Mouse (Mus musculus) bone marrow macrophage, adult 2 months (primary cell): Measurements from ENCODE around the gene Cript. TPM values are rescaled to one million over a fixed set of nuclear protein-coding genes. Genes with fewer than 3 reads are reported as not detected.
A peak's percentile ranks its signal among the peaks of the same experiment; 100 is the strongest.

Experiments used
- H3K27ac ChIP-seq: 2 replicates; pipeline ENCODE4 v1.5.1; 2012; ENCODE audit warnings: low read depth, low read length; ENCODE audit not compliant: insufficient read depth
- H3K4me1 ChIP-seq: 2 replicates; pipeline ENCODE4 v1.6.1; 2012; ENCODE audit warnings: low read length; ENCODE audit not compliant: control insufficient read depth, insufficient read depth
- H3K4me3 ChIP-seq: 2 replicates; pipeline ENCODE4 v1.5.1; 2012; ENCODE audit warnings: mild to moderate bottlenecking, low read length, moderate library complexity; ENCODE audit not compliant: insufficient read depth
- CTCF ChIP-seq: IDR thresholded peaks from 2 replicates; pipeline ENCODE4 v1.5.1; 2012; ENCODE audit warnings: low read depth, mild to moderate bottlenecking, low read length, moderate library complexity
- POLR2A ChIP-seq: IDR thresholded peaks from 2 replicates; pipeline ENCODE4 v1.6.1; 2012; ENCODE audit warnings: mild to moderate bottlenecking, low read depth, low read length, borderline replicate concordance
- polyA plus RNA-seq: library from polyadenylated mRNA; stranded (reverse); fragments of >200 nt; gene quantifications from 2 replicates; pipeline ENCODE4 v1.2.4, GENCODE M21; 2012; ENCODE audit not compliant: missing spikeins, insufficient read depth, insufficient read length

Gene Cript
- polyA plus RNA-seq, 1 experiment: 60.7 TPM

DNA sequence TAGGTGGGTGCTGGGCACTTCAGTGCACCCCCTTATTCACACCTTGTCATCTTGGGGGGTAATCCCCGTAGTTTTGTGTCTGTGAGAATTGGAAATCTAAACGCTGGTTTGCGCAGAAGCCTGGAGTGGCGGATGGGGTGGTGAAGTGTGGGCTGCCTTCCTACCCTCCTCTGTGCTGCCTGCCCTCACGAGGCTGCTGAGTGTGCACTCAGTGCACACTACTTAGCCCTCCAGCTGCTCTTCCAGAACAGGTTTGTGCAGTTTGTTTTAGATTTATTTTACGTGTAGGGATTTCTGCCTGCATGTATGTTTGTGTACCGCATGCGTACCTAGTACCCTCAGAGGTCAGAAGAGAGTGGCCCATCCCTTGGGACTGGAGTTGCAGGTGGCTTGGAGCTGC lies 34.0 kb upstream of the Cript start:
- Histone ChIP-seq H3K4me3 (no peak overlapping the region), H3K4me1 (peaks cover 3% of the 10 kb centered on the region; the same call in 1 of the 2 replicates), H3K27ac (no peak overlapping the region)
- TF ChIP-seq CTCF (no peak), POLR2A (no peak)

DNA sequence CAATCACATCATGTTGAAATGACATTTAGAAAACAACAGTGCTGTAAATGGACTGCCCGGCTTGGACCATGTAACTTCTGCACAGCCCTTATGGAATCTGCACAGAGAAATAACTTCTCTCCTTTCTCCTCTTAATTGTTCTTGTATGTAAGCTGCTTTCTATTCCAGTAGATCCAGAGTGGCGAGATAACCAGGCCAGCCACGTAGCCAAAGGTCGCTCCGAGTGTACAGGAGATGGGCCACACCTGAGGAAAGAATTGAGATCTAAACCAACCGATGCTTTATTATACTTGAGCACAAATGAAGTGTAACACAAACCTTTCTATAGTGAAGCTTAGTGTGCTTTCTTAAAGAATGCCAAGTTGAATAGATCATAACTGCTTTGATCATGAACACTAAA lies 28.0 kb upstream of the Cript start:
- Histone ChIP-seq H3K4me1 (no peaks in the 10 kb centered on the region), H3K27ac (no peak overlapping the region), H3K4me3 (no peak overlapping the region)
- no peak for TF ChIP-seq POLR2A
- TF ChIP-seq CTCF: no peak

DNA sequence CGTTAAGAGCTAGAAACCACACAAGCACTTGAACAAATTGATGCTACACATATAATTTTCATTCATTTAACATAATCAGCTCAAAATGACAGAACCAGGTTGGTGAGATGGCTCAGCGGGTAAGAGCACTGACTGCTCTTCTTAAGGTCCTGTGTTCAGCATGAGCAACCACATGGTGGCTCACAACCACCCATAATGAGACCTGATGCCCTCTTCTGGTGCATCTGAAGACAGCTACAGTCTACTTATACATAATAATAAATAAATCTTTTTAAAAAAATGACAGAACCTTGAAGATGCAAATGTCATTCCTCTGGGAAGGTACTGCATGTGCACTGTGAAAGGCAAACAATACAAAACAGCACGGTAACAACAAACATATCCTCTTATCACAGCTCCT lies 16.4 kb upstream of the Cript start:
- Histone ChIP-seq H3K4me3 (no peak overlapping the region), H3K27ac (no peak overlapping the region), H3K4me1 (peaks cover 5% of the 10 kb centered on the region)
- TF ChIP-seq CTCF (no peak), POLR2A (no peak)

DNA sequence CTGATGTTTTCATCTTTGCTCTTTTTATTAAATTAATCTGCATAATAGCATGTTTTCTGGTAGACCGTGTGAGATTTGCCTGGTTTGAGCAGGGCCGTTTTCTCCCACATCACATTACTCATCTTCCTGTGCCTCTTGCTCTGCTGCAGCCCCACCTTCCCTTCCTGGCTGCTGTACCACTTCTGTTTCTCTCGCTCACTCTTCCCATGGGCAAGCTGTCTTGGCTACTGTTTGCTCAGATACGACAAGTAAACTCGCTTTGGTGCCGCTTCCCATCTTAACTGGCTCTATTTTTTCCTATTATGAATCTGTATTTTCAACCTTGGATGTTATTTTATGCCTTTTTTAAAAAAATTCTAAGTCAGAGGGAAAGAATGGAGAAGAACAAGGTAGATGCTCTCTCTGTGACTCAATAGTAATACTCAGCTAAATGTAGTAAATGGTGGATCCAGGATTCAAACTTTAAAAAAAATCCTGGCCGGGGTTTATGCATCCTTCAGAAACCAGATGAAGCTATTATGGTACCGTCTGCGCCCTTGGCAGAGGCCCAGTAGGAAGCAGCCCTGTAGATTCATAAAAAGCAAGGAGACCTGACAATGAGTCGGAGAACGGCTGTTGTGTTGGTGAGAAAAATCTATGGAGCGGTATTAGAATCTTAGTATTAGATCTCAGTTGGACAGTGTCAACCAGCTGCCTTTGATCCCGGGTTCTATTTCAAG lies 13.9 kb upstream of the Cript start:
- Histone ChIP-seq H3K27ac (no peak overlapping the region), H3K4me1 (peaks cover 5% of the 10 kb centered on the region), H3K4me3 (no peak overlapping the region)
- TF ChIP-seq POLR2A (no peak), CTCF (no peak)

DNA sequence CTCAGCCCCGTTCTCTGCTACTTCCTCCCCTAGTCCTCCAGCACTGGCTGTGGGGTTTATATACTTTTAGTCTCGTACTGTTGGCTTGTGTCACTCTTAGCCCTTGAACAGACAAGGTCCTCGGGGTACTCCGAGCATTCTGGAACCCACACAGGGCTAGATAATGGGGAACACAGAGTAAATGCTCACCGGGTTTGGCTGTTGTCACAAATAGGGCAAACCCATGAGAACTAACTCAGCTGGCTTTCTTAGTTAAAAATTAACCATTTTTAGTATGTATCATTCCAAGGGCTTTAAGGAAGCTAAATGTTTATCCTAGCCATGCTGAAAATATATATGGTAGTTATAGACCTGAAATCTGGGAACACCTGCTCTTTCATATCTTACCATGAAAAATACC lies 5.7 kb upstream of the Cript start:
- Histone ChIP-seq H3K4me1 (peaks cover 5% of the 10 kb centered on the region), H3K4me3 (no peak overlapping the region), H3K27ac (no peak overlapping the region)
- no peak for TF ChIP-seq POLR2A
- TF ChIP-seq CTCF: no peak

DNA sequence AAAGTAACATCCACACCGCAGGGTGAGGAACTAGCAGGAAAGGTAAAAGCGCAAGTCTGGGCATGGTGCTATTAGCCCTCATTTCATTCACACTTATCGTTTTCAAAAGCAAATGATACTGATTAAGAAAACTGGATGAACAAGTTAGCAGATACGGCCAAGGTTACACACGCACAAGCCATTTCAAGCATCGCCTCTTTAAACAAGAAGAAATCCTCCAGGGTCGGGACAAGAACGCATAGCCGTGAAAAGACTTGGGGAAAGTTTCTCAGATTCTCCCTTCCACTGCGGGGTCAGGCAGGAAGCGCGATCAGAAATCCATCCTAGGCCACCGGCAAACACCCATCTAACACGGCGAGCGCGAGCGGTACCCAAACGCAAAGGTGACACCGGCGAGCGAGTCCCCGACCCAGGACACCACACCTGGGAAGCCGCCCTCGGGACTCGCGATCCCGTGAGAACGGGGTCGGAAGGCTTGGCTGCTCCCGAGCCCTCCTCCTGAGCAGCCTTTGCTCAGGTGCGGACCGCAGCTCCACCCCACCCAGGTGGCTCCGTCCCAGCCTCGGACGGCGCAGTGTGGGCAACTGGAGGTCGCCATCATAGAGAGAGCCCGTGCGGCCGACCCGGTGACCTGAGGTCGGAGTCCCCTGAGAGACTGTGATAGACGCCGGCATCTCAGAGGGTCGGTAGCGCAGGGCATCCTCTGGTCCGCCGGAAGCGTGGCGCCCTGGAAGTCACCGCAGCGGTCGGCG lies 683 bp upstream of the Cript start:
- Histone ChIP-seq H3K27ac (no peak overlapping the region), H3K4me3 (peak overlapping the region; percentile 78), H3K4me1 (peaks cover 12% of the 10 kb centered on the region)
- TF ChIP-seq CTCF: no peak
- no peak for TF ChIP-seq POLR2A

DNA sequence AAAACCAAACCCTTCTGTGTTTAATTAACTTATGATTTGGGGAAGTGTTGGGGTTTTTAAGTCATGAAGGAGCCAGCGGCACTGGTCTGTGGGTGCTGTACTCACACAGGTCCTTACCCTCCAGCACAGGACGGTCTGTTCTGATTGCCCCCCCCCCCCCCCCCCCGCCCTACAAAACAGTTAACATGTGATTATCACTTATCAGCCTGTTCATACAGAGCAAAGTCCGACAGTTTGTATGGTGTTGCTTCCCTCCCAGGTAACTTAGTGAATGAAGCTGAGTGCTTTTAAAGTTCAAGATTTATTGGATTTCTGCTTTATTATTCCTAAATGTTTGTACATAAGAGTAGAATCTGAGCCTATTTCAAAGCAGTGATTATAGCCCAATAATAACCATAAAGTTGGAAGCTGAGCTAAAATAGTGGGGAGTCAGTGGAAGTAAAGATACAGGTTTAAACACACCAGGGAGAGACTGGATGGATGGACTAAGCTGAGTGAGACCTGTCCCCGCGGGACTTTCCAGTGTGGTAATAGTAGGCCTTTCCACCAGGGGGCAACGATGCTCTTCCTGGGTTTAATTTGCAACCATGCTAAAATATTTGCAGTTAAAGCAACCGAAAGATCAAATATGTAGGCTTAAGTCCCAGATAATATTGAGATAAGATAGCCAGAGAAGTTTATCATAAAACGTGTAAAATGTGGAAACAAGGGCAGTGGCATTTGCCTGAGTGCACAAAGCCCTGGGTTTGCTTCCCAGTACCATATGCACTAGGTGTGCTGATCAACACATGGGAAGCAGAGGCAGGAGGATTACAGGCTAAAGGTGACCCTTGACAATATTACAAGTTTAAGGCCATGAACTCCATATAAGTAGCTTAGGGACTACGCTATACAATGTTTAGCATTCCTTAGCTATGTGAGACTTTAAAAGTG lies 11.1 kb downstream of the Cript start:
- no peak overlapping the region for H3K4me3 ChIP-seq
- no peaks in the 10 kb centered on the region for H3K4me1 ChIP-seq
- H3K27ac ChIP-seq: no peak overlapping the region
- TF ChIP-seq POLR2A (no peak), CTCF (peak; percentile 50)

DNA sequence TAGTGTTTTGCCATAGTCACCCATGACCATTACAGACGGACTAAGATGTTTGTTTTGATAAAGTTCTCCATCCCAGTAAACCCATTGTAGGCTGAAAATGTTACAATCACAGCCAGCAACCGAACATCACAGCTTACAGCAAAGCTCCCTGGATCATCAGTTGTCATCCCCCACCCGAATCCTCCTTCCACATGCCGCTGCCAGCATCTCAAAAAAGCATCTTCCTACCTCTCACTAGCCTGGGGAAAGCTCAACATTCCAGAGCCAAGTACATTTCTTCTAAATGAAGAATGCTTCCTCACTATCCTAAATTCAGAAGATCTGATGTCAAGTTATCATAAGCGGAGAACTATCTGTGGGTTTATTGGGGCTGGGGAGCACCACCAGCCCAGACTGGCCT lies 13.1 kb downstream of the Cript start:
- H3K4me3 ChIP-seq: no peak overlapping the region
- no peak overlapping the region for H3K27ac ChIP-seq
- H3K4me1 ChIP-seq: no peaks in the 10 kb centered on the region
- TF ChIP-seq POLR2A: no peak
- no peak for TF ChIP-seq CTCF

DNA sequence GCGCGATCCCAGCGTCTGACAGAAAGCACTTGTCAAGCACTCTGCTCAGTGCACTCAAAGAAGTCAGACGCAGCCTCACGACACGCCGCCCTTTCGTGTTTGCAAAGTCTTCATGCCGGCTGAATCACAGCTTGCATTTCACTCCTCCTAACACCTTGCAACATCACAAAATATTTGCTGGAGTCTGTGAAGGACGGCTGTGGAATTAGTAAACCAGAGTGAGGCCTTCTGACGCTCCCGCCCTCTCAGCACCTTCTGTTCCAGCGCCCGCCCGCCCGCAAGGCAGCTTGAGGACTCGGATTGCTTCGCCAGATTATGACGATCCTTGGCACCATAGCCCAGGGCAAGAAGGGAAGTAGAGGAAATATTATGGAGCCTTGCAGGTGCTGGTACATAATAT lies 16.4 kb downstream of the Cript start:
- TF ChIP-seq CTCF (no peak), POLR2A (no peak)
- no peaks in the 10 kb centered on the region for H3K4me1 ChIP-seq
- no peak overlapping the region for H3K27ac ChIP-seq
- H3K4me3 ChIP-seq: no peak overlapping the region
